Mouse (Mus musculus) heart, postnatal 14 days (tissue): Measurements from ENCODE around the gene Bst1. TPM values are rescaled to one million over a fixed set of nuclear protein-coding genes. Genes with fewer than 3 reads are reported as not detected.

Experiments
- DNase-seq, 2 experiments: peaks; one replicate each; pipeline ENCODE4 v3.0.0; 2021 to 2022
- intact Hi-C: fragments of 180-260 bp; cut with DNase I; formaldehyde crosslinking; loops from one replicate; pipeline ENCODE4 v1.15.1; 2025
- total RNA-seq, 2 experiments: library from RNA; stranded (reverse); gene quantifications; 2 replicates each; pipeline ENCODE4 v1.2.3; 2021

Bst1 gene
- total RNA-seq, 2 experiments from 2014 or later: 1.1 to 1.8 TPM

GRCm38 (mm10) chr5:43848275-43848674 lies 29.6 kb downstream of the Bst1 start:
- DNase-seq: no peak
- intact Hi-C loops: no loop called here

- intact Hi-C loops: no loop called here
- DNase-seq: no peak
Observed at GRCm38 (mm10) chr5:43853096-43853867, 34.6 kb downstream of the Bst1 start.

DNA sequence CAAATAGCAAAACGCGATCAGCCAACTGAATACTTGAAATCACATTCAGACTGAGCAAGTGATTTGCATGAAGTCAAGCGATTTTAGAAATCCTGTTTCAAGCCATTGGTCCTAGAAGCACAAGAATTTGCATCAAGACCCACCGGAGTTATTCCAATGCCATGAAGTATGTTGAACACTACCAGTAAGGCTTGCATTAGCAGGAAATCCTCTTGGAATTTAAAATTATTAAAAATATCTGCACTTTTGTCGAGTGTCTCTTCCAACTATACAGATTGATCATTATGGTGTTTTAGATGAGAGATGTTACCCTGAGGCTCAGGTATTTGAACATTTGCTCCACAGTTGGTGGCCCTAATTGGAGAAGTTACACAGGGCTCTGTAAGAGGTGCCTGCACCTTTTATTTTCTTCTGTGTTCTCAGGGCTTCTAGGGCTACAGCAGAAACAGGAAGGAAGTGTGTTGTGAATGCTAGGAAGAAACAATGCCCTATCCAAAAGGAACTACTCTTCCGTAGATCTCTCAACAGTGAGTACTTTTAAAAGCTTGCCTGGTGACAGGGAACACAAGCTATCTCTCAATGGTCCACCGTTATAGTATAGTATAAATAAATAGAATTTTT lies 35.3 kb downstream of the Bst1 start:
- DNase-seq: no peak
- intact Hi-C loops: no loop called here

GRCm38 (mm10) chr5:43855769-43856168 lies 37.1 kb downstream of the Bst1 start:
- intact Hi-C loops: no loop called here
- DNase-seq: no peak

- DNase-seq: no peak
- intact Hi-C loops: no loop called here
Observed at GRCm38 (mm10) chr5:43859663-43860062, 41.0 kb downstream of the Bst1 start.

- DNase-seq: no peak
Observed at GRCm38 (mm10) chr5:43860096-43860495, 41.4 kb downstream of the Bst1 start.

DNA sequence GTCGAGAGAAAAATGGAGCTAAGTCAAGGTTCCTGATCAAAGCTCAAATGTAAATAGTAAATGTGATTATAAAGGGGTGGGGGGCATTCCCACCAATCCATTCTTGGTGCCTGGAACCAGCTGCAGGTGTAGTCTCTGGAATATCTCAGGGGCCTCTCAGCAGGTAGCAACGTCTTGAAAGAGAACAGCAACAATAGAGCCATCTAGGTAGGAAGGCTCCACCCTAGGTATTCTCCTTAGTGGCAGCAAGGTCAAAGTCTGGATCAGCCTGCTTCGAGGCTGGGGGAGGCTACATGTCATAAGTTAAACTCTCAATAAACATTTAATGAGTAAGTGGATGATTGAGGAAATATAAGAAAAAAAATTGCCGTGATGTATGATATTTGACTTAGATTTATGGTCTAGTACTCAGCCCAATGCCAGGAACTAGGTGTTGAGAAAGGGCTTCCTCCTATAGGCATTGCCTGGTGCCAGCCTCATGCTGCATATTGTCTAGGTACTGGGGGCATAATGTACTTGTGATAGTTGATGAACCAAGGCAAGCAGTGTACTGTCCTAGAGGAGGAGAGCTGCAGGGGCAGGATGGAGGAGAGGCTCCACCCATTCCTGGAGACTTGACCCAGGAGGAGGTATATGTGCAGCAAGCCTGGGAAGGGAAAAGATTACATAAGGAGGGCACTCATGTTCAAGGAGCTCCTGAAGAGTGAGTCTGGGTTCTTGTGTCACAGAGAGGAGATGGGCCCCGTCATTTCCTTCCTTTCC lies 42.2 kb downstream of the Bst1 start:
- no peak for DNase-seq
- intact Hi-C loops: no loop called here

More at GRCm38 (mm10) chr5:43860096-43860495, 41.4 kb downstream of the Bst1 start:
- intact Hi-C loops: no loop called here

GRCm38 (mm10) chr5:43863642-43864041 lies 45.0 kb downstream of the Bst1 start:
- no peak for DNase-seq
- intact Hi-C loops: no loop called here

- intact Hi-C loops: no loop called here
Observed at GRCm38 (mm10) chr5:43865316-43865715, 46.6 kb downstream of the Bst1 start.

GRCm38 (mm10) chr5:43868253-43868652 lies 49.6 kb downstream of the Bst1 start, which contains the start of gene Cd38:
Cd38 (plus strand) TSS chr5:43868553.
- DNase-seq: no peak
- intact Hi-C loops: loop anchor here (2.0 kb wide), 1 partner anchor 23 kb away; no protein-coding TSS in a partner anchor

More at GRCm38 (mm10) chr5:43865316-43865715, 46.6 kb downstream of the Bst1 start:
- no peak for DNase-seq

- DNase-seq: peak; percentile 36 to 46
Observed at GRCm38 (mm10) chr5:43868711-43869600, 50.3 kb downstream of the Bst1 start.

GRCm38 (mm10) chr5:43871845-43872244 lies 53.2 kb downstream of the Bst1 start:
- intact Hi-C loops: no loop called here
- DNase-seq: no peak

More at GRCm38 (mm10) chr5:43868711-43869600, 50.3 kb downstream of the Bst1 start:
- intact Hi-C loops: loop anchor here (2.0 kb wide), 1 partner anchor 24 kb away; no protein-coding TSS in a partner anchor

- no peak for DNase-seq
- intact Hi-C loops: no loop called here
Observed at GRCm38 (mm10) chr5:43872652-43873051, 54.0 kb downstream of the Bst1 start.

DNA sequence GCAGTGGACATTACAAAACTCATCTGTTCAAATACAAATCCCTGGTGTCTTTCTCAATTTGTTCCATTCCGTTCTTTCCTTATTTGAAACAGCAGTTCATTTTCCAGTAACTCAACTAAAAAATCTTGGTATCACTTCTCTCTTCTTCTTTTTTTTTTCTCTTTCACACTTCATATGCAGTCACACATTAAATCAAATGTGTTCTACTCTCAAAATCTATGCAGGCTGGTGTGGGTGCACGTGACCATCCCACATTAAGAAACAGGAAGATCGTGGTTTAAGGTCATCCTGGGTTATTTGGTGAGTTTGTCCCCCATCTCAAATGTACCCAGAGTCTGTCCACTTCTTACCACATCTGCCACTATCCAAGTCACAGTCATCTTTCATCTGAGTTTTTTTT lies 63.3 kb downstream of the Bst1 start:
- intact Hi-C loops: no loop called here
- no peak for DNase-seq

- DNase-seq: no peak
- intact Hi-C loops: no loop called here
Observed at GRCm38 (mm10) chr5:43885060-43885820, 66.6 kb downstream of the Bst1 start.

GRCm38 (mm10) chr5:43892386-43892785 lies 73.7 kb downstream of the Bst1 start:
- intact Hi-C loops: loop anchor here (2.0 to 10.0 kb wide), 3 partner anchors 50 to 282 kb away; no protein-coding TSS in a partner anchor
- peak in 1 of 2 experiments; percentile 37 for DNase-seq
